Mouse (Mus musculus): ENCODE results near the gene Rrp9.

DNA sequence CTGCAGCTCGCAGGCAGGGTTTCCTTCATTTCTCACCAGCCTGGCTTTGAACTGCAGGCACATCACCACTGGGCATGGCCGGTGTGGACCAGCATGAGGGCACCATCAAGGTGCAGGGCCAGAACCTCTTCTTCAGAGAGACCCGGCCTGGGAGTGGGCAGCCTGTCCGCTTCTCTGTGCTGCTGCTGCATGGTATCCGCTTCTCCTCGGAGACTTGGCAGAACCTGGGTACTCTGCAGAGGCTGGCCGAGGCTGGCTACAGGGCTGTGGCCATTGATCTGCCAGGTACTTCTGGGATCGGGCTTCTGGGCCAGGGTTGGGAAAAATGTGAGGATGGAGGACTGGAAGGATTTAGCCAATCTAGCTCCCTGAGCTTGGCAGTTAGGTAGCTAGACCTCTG is 25.8 kb upstream of the Rrp9 start:
- TF ChIP-seq HCFC1 (IDR thresholded peaks at IDR 0.05; ENCODE audit: borderline replicate concordance, insufficient read depth, low read length): no peak
- TF ChIP-seq CHD2 (IDR thresholded peaks at IDR 0.05; ENCODE audit: low read depth, low read length): no peak

Data from ES-E14 (cell line).